Comparison of ENCODE assay signal across 11 mouse cellular contexts in the genomic region with DNA sequence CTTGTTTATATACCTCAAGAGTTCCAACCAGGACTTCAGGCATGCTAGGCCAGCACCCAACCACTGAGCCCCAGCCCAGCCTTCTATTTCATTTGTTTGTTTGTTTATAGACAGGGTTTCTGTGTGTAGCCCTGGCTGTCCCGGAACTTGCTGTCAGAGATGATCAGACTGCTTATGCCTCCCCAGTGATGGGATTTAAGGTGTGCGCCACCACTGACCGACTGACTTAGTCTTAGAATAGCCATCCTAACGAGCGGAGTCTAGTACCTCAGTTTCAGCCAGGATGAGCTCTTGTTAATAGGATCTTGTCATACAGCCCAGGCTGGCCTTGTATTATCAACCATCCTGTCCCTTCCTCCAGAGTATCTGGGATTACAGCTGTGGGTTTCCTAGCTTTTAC. TPM values are rescaled to one million over a fixed set of nuclear protein-coding genes. Genes with fewer than 3 reads are reported as not detected.
DNase-seq lines count a peak whose midpoint lies in the region; ATAC-seq and TF ChIP-seq lines count a peak whose summit lies in the region.
"Had no signal": no experiment of that assay in that cellular context is flagged by ENCODE, and none has a peak within 500 bp of the region (broad histone marks: within the 10 kb centered on the region; RNA-seq: fewer than 3 reads in every experiment).

No protein-coding gene starts in this region.

- WGBS in heart, embryonic 15.5 days: 83% methylated on average over 5 of the region's 5 CpGs
- WGBS in lung, embryonic 14.5 days: 79% methylated on average over 5 of the region's 5 CpGs
- WGBS in intestine, embryonic 16.5 days: 93% methylated on average over 5 of the region's 5 CpGs
- WGBS in neural tube, embryonic 15.5 days: 80% methylated on average over 5 of the region's 5 CpGs

- ATAC-seq in heart, embryonic 15.5 days (replicated peaks; ENCODE audit: insufficient number of reproducible peaks, insufficient read depth, low FRiP score, low read depth): no peak
- no peak for ATAC-seq in lung, embryonic 14.5 days (ENCODE audit: insufficient read depth)
- ATAC-seq in intestine, embryonic 16.5 days: no peak
- no peak for ATAC-seq in neural tube, embryonic 15.5 days (ENCODE audit: low FRiP score)
- ATAC-seq: forebrain, embryonic 16.5 days had no signal

- H3K27me3 ChIP-seq in heart, embryonic 15.5 days: peaks cover 43% of the 10 kb centered on the region
- H3K27me3 ChIP-seq in lung, embryonic 14.5 days (ENCODE audit: insufficient read depth, low read length): peaks cover 38% of the 10 kb centered on the region
- H3K27me3 ChIP-seq in intestine, embryonic 16.5 days (replicated peaks; ENCODE audit: control insufficient read depth, insufficient read depth, low read length): peaks cover 9% of the 10 kb centered on the region
- peaks cover 36% of the 10 kb centered on the region for H3K27me3 ChIP-seq in neural tube, embryonic 15.5 days (replicated peaks)

- H3K4me1 ChIP-seq in heart, embryonic 15.5 days (replicated peaks): peaks cover 9% of the 10 kb centered on the region
- no peaks in the 10 kb centered on the region for H3K4me1 ChIP-seq in lung, embryonic 14.5 days (ENCODE audit: insufficient read depth)
- H3K4me1 ChIP-seq in intestine, embryonic 16.5 days (ENCODE audit: control insufficient read depth, insufficient read depth, low read length): peaks cover 9% of the 10 kb centered on the region; the same call in 1 of the 2 replicates
- H3K4me1 ChIP-seq in neural tube, embryonic 15.5 days: peaks cover 16% of the 10 kb centered on the region

- H3K27ac ChIP-seq in heart, embryonic 15.5 days: no peak overlapping the region
- no peak overlapping the region for H3K27ac ChIP-seq in lung, embryonic 14.5 days (ENCODE audit: low read depth)
- no peak overlapping the region for H3K27ac ChIP-seq in intestine, embryonic 16.5 days (ENCODE audit: low read length)
- H3K27ac ChIP-seq in neural tube, embryonic 15.5 days (replicated peaks): no peak overlapping the region
- H3K27ac ChIP-seq: macrophage had no signal

- no peaks in the 10 kb centered on the region for H3K36me3 ChIP-seq in heart, embryonic 15.5 days
- no peaks in the 10 kb centered on the region for H3K36me3 ChIP-seq in lung, embryonic 14.5 days (ENCODE audit: insufficient read depth)
- no peaks in the 10 kb centered on the region for H3K36me3 ChIP-seq in intestine, embryonic 16.5 days (ENCODE audit: control insufficient read depth, insufficient read depth, low read length)
- H3K36me3 ChIP-seq in neural tube, embryonic 15.5 days: no peaks in the 10 kb centered on the region

- intact Hi-C loops in heart, postnatal 36 days (cut with DNase I): no loop called here

- DNase-seq in heart, postnatal 36 days: no peak
- no peak for DNase-seq in lung, embryonic 14.5 days
- no peak for DNase-seq in lung, postnatal 36 days
- DNase-seq in adrenal gland, postnatal 10 days: no peak
- DNase-seq: adrenal gland, adult 8-10 months; layer of hippocampus, postnatal 36 days had no signal

- no peak overlapping the region for H3K9ac ChIP-seq in heart, embryonic 15.5 days
- no peak overlapping the region for H3K9ac ChIP-seq in lung, embryonic 14.5 days
- no peak overlapping the region for H3K9ac ChIP-seq in intestine, embryonic 16.5 days (ENCODE audit: low read depth, low read length)
- H3K9ac ChIP-seq in neural tube, embryonic 15.5 days (replicated peaks): no peak overlapping the region

- no peak for TF ChIP-seq CTCF in lung, embryonic 14.5 days (IDR thresholded peaks at IDR 0.05; ENCODE audit: low read depth)

- H3K9me3 ChIP-seq in heart, embryonic 15.5 days (replicated peaks): no peaks in the 10 kb centered on the region
- H3K9me3 ChIP-seq in lung, embryonic 14.5 days (ENCODE audit: low read depth, low read length): no peaks in the 10 kb centered on the region
- no peaks in the 10 kb centered on the region for H3K9me3 ChIP-seq in intestine, embryonic 16.5 days (ENCODE audit: control insufficient read depth, low read length)
- H3K9me3 ChIP-seq in neural tube, embryonic 15.5 days (replicated peaks): no peaks in the 10 kb centered on the region

- peak overlapping the region; percentile 58; the same call in 1 of the 2 replicates for H3K4me3 ChIP-seq in heart, embryonic 15.5 days
- H3K4me3 ChIP-seq in lung, embryonic 14.5 days (ENCODE audit: low read depth, low read length): peak overlapping the region; percentile 51; the same call in 1 of the 2 replicates
- peak overlapping the region; percentile 63; the same call in 1 of the 2 replicates for H3K4me3 ChIP-seq in intestine, embryonic 16.5 days (ENCODE audit: low read length)
- H3K4me3 ChIP-seq in neural tube, embryonic 15.5 days (replicated peaks): no peak overlapping the region

- peak overlapping the region; percentile 81; the same call in 1 of the 2 replicates for H3K4me2 ChIP-seq in heart, embryonic 15.5 days
- peak overlapping the region; percentile 79 for H3K4me2 ChIP-seq in lung, embryonic 14.5 days
- H3K4me2 ChIP-seq in intestine, embryonic 16.5 days (ENCODE audit: low read depth, low read length): peak overlapping the region; percentile 75
- H3K4me2 ChIP-seq in neural tube, embryonic 15.5 days: 0 out of 2 replicates have a peak overlapping the region, but pooled peaks have one; percentile 80

RNA-seq across cellular contexts. Expression of gene C130074G19Rik, which starts 1.8 kb away (rescaled TPM):
- 0.93 and 1.4 TPM in 2 replicates for polyA plus RNA-seq in heart, embryonic 15.5 days (2015; fragmentation: Nextera tagmentation; extraction: Ambion mirVana)
- 10 to 100 TPM; 18.0 to 19.0 TPM for total RNA-seq in heart, postnatal 36 days (2021)
- polyA plus RNA-seq in lung, embryonic 14.5 days (2014; fragmentation: Nextera tagmentation; extraction: Ambion mirVana): 2.5 and 3.0 TPM in 2 replicates
- polyA plus RNA-seq in intestine, embryonic 16.5 days (2015; fragmentation: Nextera tagmentation; extraction: Ambion mirVana): 1.8 and 2.0 TPM in 2 replicates
- 1.0 and 1.3 TPM in 2 replicates for polyA plus RNA-seq in neural tube, embryonic 15.5 days (2015; fragmentation: Nextera tagmentation; extraction: Ambion mirVana)
- total RNA-seq in adrenal gland, postnatal 10 days (2021): 10 to 100 TPM; 41.7 to 43.4 TPM
- polyA plus RNA-seq: macrophage had no signal

RNA-seq across cellular contexts. Expression of gene Marc2, which starts 35.0 kb away (rescaled TPM):
- 115 and 120 TPM in 2 replicates for polyA plus RNA-seq in heart, embryonic 15.5 days (2015; fragmentation: Nextera tagmentation; extraction: Ambion mirVana)
- total RNA-seq in heart, postnatal 36 days (2021): 100 to 1,000 TPM; 127 to 136 TPM
- 152 and 163 TPM in 2 replicates for polyA plus RNA-seq in lung, embryonic 14.5 days (2014; fragmentation: Nextera tagmentation; extraction: Ambion mirVana)
- 404 and 475 TPM in 2 replicates for polyA plus RNA-seq in intestine, embryonic 16.5 days (2015; fragmentation: Nextera tagmentation; extraction: Ambion mirVana)
- 113 and 133 TPM in 2 replicates for polyA plus RNA-seq in neural tube, embryonic 15.5 days (2015; fragmentation: Nextera tagmentation; extraction: Ambion mirVana)
- total RNA-seq in adrenal gland, postnatal 10 days (2021): 100 to 1,000 TPM; 315 to 378 TPM
